Mouse (Mus musculus) spleen, adult 2 months (tissue): ENCODE results near the gene Tns1. TPM values are rescaled to one million over a fixed set of nuclear protein-coding genes. Genes with fewer than 3 reads are reported as not detected.
A peak's percentile ranks its signal among the peaks of the same experiment; 100 is the strongest.

Source experiments
- DNase-seq, 2 experiments: peaks; one replicate each; pipeline versions ENCODE4 v3.0.0 to v3.0.0-alpha.2; 2012 to 2021; ENCODE audit warnings: low spot score in 2 of 2, low read depth in 1 of 2
- H3K27ac ChIP-seq: fragments of 200-500 bp; 2 replicates; pipeline ENCODE4 v1.5.1; 2012; ENCODE audit warnings: low read length, inconsistent platforms; ENCODE audit not compliant: insufficient read depth
- H3K27me3 ChIP-seq: fragments of 200-500 bp; 2 replicates; pipeline ENCODE4 v1.6.1; 2012; ENCODE audit warnings: mild to moderate bottlenecking, moderate library complexity, low read length, inconsistent platforms; ENCODE audit not compliant: control insufficient read depth, insufficient read depth
- H3K36me3 ChIP-seq: fragments of 200-500 bp; 2 replicates; pipeline ENCODE4 v1.6.1; 2012; ENCODE audit warnings: mild to moderate bottlenecking, low read length, inconsistent platforms; ENCODE audit not compliant: control insufficient read depth, insufficient read depth
- H3K4me1 ChIP-seq: fragments of 200-500 bp; 2 replicates; pipeline ENCODE4 v1.6.1; 2011; ENCODE audit warnings: inconsistent platforms; ENCODE audit not compliant: control insufficient read depth, insufficient read depth, insufficient read length
- H3K4me3 ChIP-seq: fragments of 200-500 bp; 2 replicates; pipeline ENCODE4 v1.5.1; 2011; ENCODE audit warnings: mild to moderate bottlenecking, inconsistent platforms; ENCODE audit not compliant: insufficient read depth, insufficient read length; ENCODE audit errors: extremely low read depth
- CTCF ChIP-seq: fragments of 200-500 bp; IDR thresholded peaks from 2 replicates; pipeline ENCODE4 v1.5.1; 2011; ENCODE audit warnings: mild to moderate bottlenecking, inconsistent platforms; ENCODE audit not compliant: insufficient read depth, insufficient read length, insufficient replicate concordance; ENCODE audit errors: extremely low read depth
- POLR2A ChIP-seq: fragments of 200-500 bp; IDR thresholded peaks from 2 replicates; pipeline ENCODE4 v1.6.1; 2011; ENCODE audit warnings: low read depth, low read length, inconsistent platforms
- WGBS: fragments of 180-500 bp; shearing (Covaris S2); methylation state at CpG from one replicate; pipeline ENCODE4 v1.1.7; 2018; 5-methylcytosine and 5-hydroxymethylcytosine counted together
- polyA plus RNA-seq: library from polyadenylated mRNA; depleted of rRNA; stranded (reverse); fragments of >200 nt; gene quantifications from 2 replicates; pipeline ENCODE4 v1.2.3, GENCODE M21; 2012

The Tns1 gene
- polyA plus RNA-seq, 1 experiment, result 80.4 TPM

- no peak for TF ChIP-seq CTCF
- TF ChIP-seq POLR2A, result no peak
- 90% methylated on average over 10 of the region's 10 CpGs for whole genome bisulfite sequencing
- Histone ChIP-seq H3K36me3 (no peaks in the 10 kb centered on the region), H3K4me3 (no peak overlapping the region), H3K27me3 (no peaks in the 10 kb centered on the region), H3K4me1 (peaks cover 30% of the 10 kb centered on the region; the same call in 1 of the 2 replicates), H3K27ac (peak overlapping the region; percentile 33; the same call in 1 of the 2 replicates)
- no peak for DNase-seq
Measured at GRCm38 (mm10) chr1:73932421-73933145, 191.7 kb downstream of the Tns1 start.

- no peak overlapping the region for H3K4me3 ChIP-seq
- DNase-seq, result no peak
- H3K27ac ChIP-seq, result peak overlapping the region; percentile 33; the same call in 1 of the 2 replicates
- H3K27me3 ChIP-seq, result no peaks in the 10 kb centered on the region
- WGBS, result 86% methylated on average over 5 of the region's 5 CpGs
- H3K4me1 ChIP-seq, result peaks cover 25% of the 10 kb centered on the region; the same call in 1 of the 2 replicates
- TF ChIP-seq CTCF (no peak), POLR2A (no peak)
- H3K36me3 ChIP-seq, result no peaks in the 10 kb centered on the region
Measured at GRCm38 (mm10) chr1:73931851-73932250, 192.4 kb downstream of the Tns1 start.

- TF ChIP-seq CTCF, result no peak
- TF ChIP-seq POLR2A, result no peak
- Histone ChIP-seq H3K27ac (peak overlapping the region; percentile 58), H3K4me1 (peaks cover 15% of the 10 kb centered on the region; the same call in 1 of the 2 replicates), H3K27me3 (no peaks in the 10 kb centered on the region), H3K36me3 (no peaks in the 10 kb centered on the region), H3K4me3 (no peak overlapping the region)
- 46% methylated on average over 8 of the region's 8 CpGs for WGBS
- DNase-seq, result no peak
Measured at GRCm38 (mm10) chr1:73930411-73931134, 193.7 kb downstream of the Tns1 start.

- 83% methylated on average over 5 of the region's 5 CpGs for WGBS
- Histone ChIP-seq H3K27me3 (no peaks in the 10 kb centered on the region), H3K36me3 (no peaks in the 10 kb centered on the region), H3K4me3 (no peak overlapping the region), H3K27ac (peak overlapping the region; percentile 58), H3K4me1 (peaks cover 10% of the 10 kb centered on the region; the same call in 1 of the 2 replicates)
- no peak for DNase-seq
- no peak for TF ChIP-seq CTCF
- TF ChIP-seq POLR2A, result no peak
Measured at GRCm38 (mm10) chr1:73929952-73930329, 194.3 kb downstream of the Tns1 start.

- no peak overlapping the region for H3K4me3 ChIP-seq
- H3K27me3 ChIP-seq, result no peaks in the 10 kb centered on the region
- WGBS, result 86% methylated on average over 15 of the region's 15 CpGs
- H3K36me3 ChIP-seq, result 0 out of 2 replicates have a peak, but pooled peaks cover 1% of the 10 kb centered on the region
- H3K4me1 ChIP-seq, result peaks cover 10% of the 10 kb centered on the region; the same call in 1 of the 2 replicates
- no peak overlapping the region for H3K27ac ChIP-seq
- no peak for DNase-seq
- TF ChIP-seq CTCF (no peak), POLR2A (no peak)
Measured at GRCm38 (mm10) chr1:73929211-73929951, 194.9 kb downstream of the Tns1 start.

- Histone ChIP-seq H3K27ac (no peak overlapping the region), H3K27me3 (no peaks in the 10 kb centered on the region), H3K4me3 (no peak overlapping the region), H3K36me3 (0 out of 2 replicates have a peak, but pooled peaks cover 1% of the 10 kb centered on the region), H3K4me1 (peaks cover 10% of the 10 kb centered on the region; the same call in 1 of the 2 replicates)
- TF ChIP-seq POLR2A (no peak), CTCF (no peak)
- 89% methylated on average over 8 of the region's 8 CpGs for WGBS
- no peak for DNase-seq
Measured at GRCm38 (mm10) chr1:73928385-73928784, 195.9 kb downstream of the Tns1 start.
